Mouse (Mus musculus) CH12.LX (cell line): ENCODE measurements around the gene Armc6. TPM values are rescaled to one million over a fixed set of nuclear protein-coding genes. Genes with fewer than 3 reads are reported as not detected.

ENCODE experiments used
- DNase-seq: peaks from one replicate; pipeline ENCODE4 v3.0.0-alpha.2; 2013; ENCODE audit errors: extremely low read depth
- H3K27ac ChIP-seq: 2 replicates; pipeline ENCODE4 v1.5.1; 2012; ENCODE audit warnings: low read depth, mild to moderate bottlenecking, control low read depth, moderate library complexity; ENCODE audit not compliant: insufficient read depth
- H3K27me3 ChIP-seq: replicated peaks from 2 replicates; pipeline ENCODE3; 2012; ENCODE audit warnings: inconsistent platforms
- H3K36me3 ChIP-seq, 2 experiments: replicated peaks in 1 of 2; 2 replicates each; pipeline versions ENCODE3 to v1.6.1; 2012; ENCODE audit warnings: inconsistent platforms in 1 of 2, low read length in 1 of 2, mild to moderate bottlenecking in 1 of 2, mixed read lengths in 1 of 2, moderate library complexity in 1 of 2; ENCODE audit not compliant: control insufficient read depth in 1 of 2, insufficient read depth in 1 of 2
- H3K4me1 ChIP-seq, 2 experiments: 2 replicates each; pipeline ENCODE4 v1.6.1; 2012; ENCODE audit warnings: inconsistent platforms in 1 of 2, moderate library complexity in 1 of 2; ENCODE audit not compliant: insufficient read depth in 2 of 2, control insufficient read depth in 1 of 2
- H3K4me2 ChIP-seq: 2 replicates; pipeline ENCODE4 v1.6.1; 2012; ENCODE audit warnings: low read depth, mild to moderate bottlenecking, control low read depth; ENCODE audit not compliant: poor library complexity, insufficient read depth, severe bottlenecking
- H3K4me3 ChIP-seq, 3 experiments: fragments of 150-350 bp in 1 of 3; sonication (generic) in 1 of 3; replicated peaks in 1 of 3; 2 replicates each; pipeline versions ENCODE3 to v1.5.1; 2011 to 2012; ENCODE audit warnings: low read depth in 2 of 3, low read length in 2 of 3, mild to moderate bottlenecking in 2 of 3, moderate library complexity in 2 of 3, control low read depth in 1 of 3, improper control_type of control experiment in 1 of 3, inconsistent platforms in 1 of 3, mixed read lengths in 1 of 3; ENCODE audit not compliant: poor library complexity in 1 of 3
- H3K79me2 ChIP-seq: replicated peaks from 2 replicates; pipeline ENCODE4 v1.6.1; 2012; ENCODE audit warnings: mild to moderate bottlenecking, moderate library complexity; ENCODE audit not compliant: control insufficient read depth, poor library complexity, insufficient read depth, severe bottlenecking; ENCODE audit errors: extremely low read depth
- H3K9ac ChIP-seq: 2 replicates; pipeline ENCODE4 v1.6.1; 2012; ENCODE audit warnings: low read depth, mild to moderate bottlenecking, control low read depth, moderate library complexity; ENCODE audit not compliant: insufficient read depth
- H3K9me3 ChIP-seq: replicated peaks from 2 replicates; pipeline ENCODE3; 2012; ENCODE audit warnings: low read length, inconsistent platforms, mixed read lengths
- BHLHE40 ChIP-seq: IDR thresholded peaks from 2 replicates; pipeline ENCODE4 v1.6.1; 2011; ENCODE audit warnings: mild to moderate bottlenecking, low read depth, low read length, improper control_type of control experiment
- CHD2 ChIP-seq: IDR thresholded peaks from 2 replicates; pipeline ENCODE4 v1.6.1; 2011; ENCODE audit warnings: low read length, improper control_type of control experiment
- CTCF ChIP-seq, 2 experiments: IDR thresholded peaks in 1 of 2; conservative IDR thresholded peaks in 1 of 2; 2 replicates each; pipeline ENCODE4 v1.5.1; 2011 to 2012; ENCODE audit warnings: low read depth in 2 of 2, low read length in 2 of 2, improper control_type of control experiment in 1 of 2, inconsistent platforms in 1 of 2, mild to moderate bottlenecking in 1 of 2, moderate library complexity in 1 of 2
- E2F4 ChIP-seq: IDR thresholded peaks from 2 replicates; pipeline ENCODE4 v1.6.1; 2011; ENCODE audit warnings: low read depth, low read length, improper control_type of control experiment; ENCODE audit not compliant: insufficient replicate concordance
- ETS1 ChIP-seq: conservative IDR thresholded peaks from 2 replicates; pipeline ENCODE4 v1.6.1; 2012; ENCODE audit warnings: low read depth, mild to moderate bottlenecking, inconsistent platforms, low read length, improper control_type of control experiment, moderate library complexity
- HCFC1 ChIP-seq: IDR thresholded peaks from 2 replicates; pipeline ENCODE4 v1.6.1; 2012; ENCODE audit warnings: low read depth, mild to moderate bottlenecking, inconsistent platforms, low read length, improper control_type of control experiment
- IRF4 ChIP-seq: IDR thresholded peaks from 2 replicates; pipeline ENCODE4 v1.6.1; 2014; ENCODE audit warnings: low read depth, mild to moderate bottlenecking, inconsistent platforms, low read length, improper control_type of control experiment
- JUN ChIP-seq: IDR thresholded peaks from 2 replicates; pipeline ENCODE4 v1.6.1; 2011; ENCODE audit warnings: low read depth, mild to moderate bottlenecking, low read length, improper control_type of control experiment, moderate library complexity; ENCODE audit not compliant: insufficient read depth
- KAT2A ChIP-seq: IDR thresholded peaks from 2 replicates; pipeline ENCODE4 v1.6.1; 2012; ENCODE audit warnings: low read length, improper control_type of control experiment, inconsistent platforms; ENCODE audit not compliant: insufficient replicate concordance
- MAFK ChIP-seq: IDR thresholded peaks from 2 replicates; pipeline ENCODE4 v1.6.1; 2011; ENCODE audit warnings: low read length, improper control_type of control experiment; ENCODE audit not compliant: insufficient replicate concordance
- MAZ ChIP-seq: IDR thresholded peaks from 2 replicates; pipeline ENCODE4 v1.6.1; 2012; ENCODE audit warnings: low read depth, mild to moderate bottlenecking, inconsistent platforms, low read length, improper control_type of control experiment, moderate library complexity
- MXI1 ChIP-seq: IDR thresholded peaks from 2 replicates; pipeline ENCODE4 v1.6.1; 2011; ENCODE audit warnings: mild to moderate bottlenecking, low read depth, low read length, improper control_type of control experiment
- MYC ChIP-seq: IDR thresholded peaks from 2 replicates; pipeline ENCODE4 v1.6.1; 2011; ENCODE audit warnings: low read depth, mild to moderate bottlenecking, improper control_type of control experiment, low read length
- NRF1 ChIP-seq: IDR thresholded peaks from 2 replicates; pipeline ENCODE4 v1.6.1; 2014; ENCODE audit warnings: low read depth, mild to moderate bottlenecking, inconsistent platforms, low read length, improper control_type of control experiment, moderate library complexity
- PAX5 ChIP-seq: IDR thresholded peaks from 2 replicates; pipeline ENCODE4 v1.6.1; 2012; ENCODE audit warnings: low read length, inconsistent platforms, mixed read lengths
- POLR2A ChIP-seq: IDR thresholded peaks from 2 replicates; pipeline ENCODE4 v1.6.1; 2011; ENCODE audit warnings: low read depth, mild to moderate bottlenecking, improper control_type of control experiment, low read length
- POLR2AphosphoS2 ChIP-seq: IDR thresholded peaks from 2 replicates; pipeline ENCODE4 v1.6.1; 2011; ENCODE audit warnings: low read depth, low read length, improper control_type of control experiment
- RAD21 ChIP-seq: IDR thresholded peaks from 2 replicates; pipeline ENCODE4 v1.6.1; 2011; ENCODE audit warnings: low read depth, mild to moderate bottlenecking, low read length, improper control_type of control experiment, moderate library complexity
- RCOR1 ChIP-seq: conservative IDR thresholded peaks from 2 replicates; pipeline ENCODE4 v1.6.1; 2012; ENCODE audit warnings: low read depth, mild to moderate bottlenecking, inconsistent platforms, low read length, improper control_type of control experiment
- SMC3 ChIP-seq: IDR thresholded peaks from 2 replicates; pipeline ENCODE4 v1.6.1; 2011; ENCODE audit warnings: low read depth, low read length, improper control_type of control experiment
- USF2 ChIP-seq: conservative IDR thresholded peaks from 2 replicates; pipeline ENCODE4 v1.6.1; 2011; ENCODE audit warnings: low read depth, low read length, improper control_type of control experiment
- ZC3H11A ChIP-seq: IDR thresholded peaks from 2 replicates; pipeline ENCODE4 v1.6.1; 2012; ENCODE audit warnings: low read depth, mild to moderate bottlenecking, inconsistent platforms, low read length, improper control_type of control experiment
- ZKSCAN1 ChIP-seq: IDR thresholded peaks from 2 replicates; pipeline ENCODE4 v1.6.1; 2012; ENCODE audit warnings: low read depth, inconsistent platforms, low read length, improper control_type of control experiment, borderline replicate concordance
- ZMIZ1 ChIP-seq: IDR thresholded peaks from 2 replicates; pipeline ENCODE4 v1.6.1; 2012; ENCODE audit warnings: low read depth, mild to moderate bottlenecking, inconsistent platforms, low read length, improper control_type of control experiment
- dilution Hi-C: fragments of 300-500 bp; cut with MboI; formaldehyde crosslinking; loops from 2 replicates; pipeline ENCODE4 v1.14.3; 2020; ENCODE audit warnings: low sequenced_read_pairs; ENCODE audit not compliant: extremely low pct_unique_long_range_greater_than_20kb, extremely low pct_ligation_motif_present
- in situ Hi-C: fragments of 300-500 bp; cut with MboI; formaldehyde crosslinking; loops from 3 replicates; pipeline ENCODE4 v1.14.3; 2019; ENCODE audit warnings: low sequenced_read_pairs, low pct_ligation_motif_present, low pct_unique_long_range_greater_than_20kb, mixed read lengths
- polyA plus RNA-seq: library from polyadenylated mRNA; unstranded; fragments of >175 nt; gene quantifications from 2 replicates; pipeline ENCODE4 v1.2.1, GENCODE M21; 2012; ENCODE audit warnings: low read depth; ENCODE audit not compliant: insufficient read length
- total RNA-seq, 2 experiments: library from RNA; depleted of rRNA; stranded (reverse); fragments of 300-350 nt in 1 of 2; fragments of >200 nt in 1 of 2; gene quantifications; 2 replicates each; pipeline ENCODE4 v1.2.3; 2012 to 2014

Gene Armc6
- total and polyA plus RNA-seq, 3 experiments: 20.0 to 31.1 (median 23.7) TPM

- no peaks in the 10 kb centered on the region for H3K9me3 ChIP-seq
- H3K4me1 ChIP-seq: 0 out of 4 replicates have a peak, but pooled peaks cover 0 to 2% of the 10 kb centered on the region in 2 experiments
- H3K27ac ChIP-seq: no peak overlapping the region
- in situ Hi-C loops (no loop called here), dilution Hi-C loops (no loop called here)
- H3K36me3 ChIP-seq: no peaks in the 10 kb centered on the region
- no peak overlapping the region for H3K4me2 ChIP-seq
- H3K27me3 ChIP-seq: no peaks in the 10 kb centered on the region
- no peaks in the 10 kb centered on the region for H3K79me2 ChIP-seq
- no peak overlapping the region for H3K9ac ChIP-seq
- DNase-seq: no peak
- H3K4me3 ChIP-seq: no peak overlapping the region
- TF ChIP-seq MAZ (no peak), E2F4 (no peak), ZMIZ1 (no peak), ZKSCAN1 (no peak), POLR2A (no peak), ETS1 (no peak), ZC3H11A (no peak), IRF4 (no peak), MAFK (no peak), NRF1 (no peak), MYC (no peak), POLR2AphosphoS2 (no peak)
Observed at GRCm38 (mm10) chr8:70203072-70203471, 31.2 kb downstream of the Armc6 start.

GRCm38 (mm10) chr8:70201417-70201816 is 32.8 kb downstream of the Armc6 start:
- in situ Hi-C loops (no loop called here), dilution Hi-C loops (no loop called here)
- Histone ChIP-seq H3K4me2 (no peak overlapping the region), H3K79me2 (no peaks in the 10 kb centered on the region), H3K4me1 (0 out of 4 replicates have a peak, but pooled peaks cover 0 to 2% of the 10 kb centered on the region in 2 experiments), H3K4me3 (no peak overlapping the region), H3K27ac (no peak overlapping the region)
- TF ChIP-seq MYC: no peak
- TF ChIP-seq RCOR1: no peak
- no peak for TF ChIP-seq BHLHE40
- no peak for TF ChIP-seq POLR2AphosphoS2
- TF ChIP-seq USF2: no peak
- no peak for TF ChIP-seq KAT2A
- no peak for TF ChIP-seq NRF1
- no peak for TF ChIP-seq JUN
- no peak for TF ChIP-seq PAX5
- TF ChIP-seq MXI1: no peak
- no peak for TF ChIP-seq IRF4
- no peak for TF ChIP-seq SMC3
- no peak for TF ChIP-seq POLR2A
- no peak for TF ChIP-seq CHD2
- no peak for TF ChIP-seq HCFC1
- TF ChIP-seq RAD21: no peak
- TF ChIP-seq CTCF (conservative IDR thresholded peaks at IDR 0.05 in 1 of 2, IDR thresholded peaks at IDR 0.05 in 1 of 2; ENCODE audit: low read depth in 2 of 2, low read length in 2 of 2): no peak
- TF ChIP-seq, all 38 proteins: peak for 0
- Histone ChIP-seq H3K9me3 (no peaks in the 10 kb centered on the region), H3K36me3 (no peaks in the 10 kb centered on the region), H3K27me3 (no peaks in the 10 kb centered on the region), H3K9ac (no peak overlapping the region)
- no peak for DNase-seq
